Mouse (Mus musculus): ENCODE results near the gene Ptrh1.

DNA sequence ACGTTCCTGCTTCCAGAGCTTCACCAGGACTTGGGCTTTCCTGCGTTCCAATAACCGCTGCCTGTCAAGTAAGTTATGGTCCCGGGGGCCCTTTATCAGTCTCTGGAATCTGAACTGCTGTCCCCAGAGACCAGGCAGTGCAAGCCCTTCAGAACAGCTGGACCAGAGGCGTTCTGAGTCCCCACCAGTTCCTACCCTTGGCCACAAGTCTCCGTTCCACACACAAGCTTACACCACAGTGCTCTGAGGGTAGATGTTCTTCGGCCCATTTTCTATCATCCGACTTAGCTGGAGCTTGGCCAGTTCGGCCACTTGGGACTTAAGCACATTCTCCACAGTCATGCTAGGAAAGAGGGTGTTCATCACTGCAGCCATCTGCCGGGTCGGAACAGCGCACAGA, 8.3 kb upstream of the Ptrh1 start:
- no peak for TF ChIP-seq CTCF (conservative IDR thresholded peaks at IDR 0.05; ENCODE audit: insufficient read depth, insufficient read length, low read depth, low read length)
- TF ChIP-seq POLR2A (IDR thresholded peaks at IDR 0.05; ENCODE audit: low read depth, low read length), result no peak
